Mouse (Mus musculus): ENCODE results near the gene Btrc.

- TF ChIP-seq POLR2A (IDR thresholded peaks at IDR 0.05; ENCODE audit: control insufficient read depth, extremely low read depth, insufficient read depth, low read length, poor library complexity) (no peak), CTCF (IDR thresholded peaks at IDR 0.05; ENCODE audit: borderline replicate concordance, control insufficient read depth, extremely low read depth, insufficient read depth, low read length, poor library complexity) (no peak)
Observed at GRCm38 (mm10) chr19:45491246-45491645, 127.7 kb downstream of the Btrc start.

Data from thymus, adult 2 months (tissue).